Mouse (Mus musculus): ENCODE results near the gene Stard5. TPM values are rescaled to one million over a fixed set of nuclear protein-coding genes. Genes with fewer than 3 reads are reported as not detected.

Gene Stard5
- polyA plus RNA-seq, 1 experiment from 2014 or later = 21.5 TPM

DNA sequence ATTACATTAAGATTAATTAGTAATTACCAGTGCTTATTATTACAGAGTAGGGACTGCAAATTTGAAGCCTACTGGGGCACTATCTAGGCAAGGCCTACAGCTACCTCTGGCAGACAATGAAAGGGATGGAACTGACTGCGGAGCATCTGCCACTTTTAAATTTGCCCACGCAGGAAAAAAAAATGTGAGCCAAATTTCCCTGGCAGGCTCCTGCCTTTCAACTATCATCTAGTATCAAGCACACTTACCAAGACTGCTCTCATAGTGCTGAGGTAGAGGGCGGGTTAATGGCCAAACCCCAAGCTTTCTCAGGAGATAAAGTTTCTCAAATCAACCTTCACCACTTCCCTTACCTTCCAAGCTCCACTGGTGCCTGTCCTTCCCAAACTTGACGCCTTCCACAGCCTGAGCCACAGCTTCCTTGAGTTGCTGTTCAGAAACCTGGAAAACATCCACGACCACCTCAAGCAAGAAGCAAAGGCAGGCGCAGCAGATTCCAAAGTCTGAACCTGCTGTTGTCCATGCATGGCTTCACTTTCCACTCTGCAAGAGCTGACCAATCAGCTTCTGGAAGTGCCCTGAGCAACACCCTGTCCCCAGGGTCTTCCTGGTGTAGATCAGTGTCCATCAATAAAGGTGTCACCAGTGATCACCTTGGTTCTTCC is 31.1 kb downstream of the Stard5 start:
- no peak for ATAC-seq (ENCODE audit: insufficient number of reproducible peaks, insufficient read depth, low FRiP score, low read depth)
- no peaks in the 10 kb centered on the region for H3K27me3 ChIP-seq (ENCODE audit: control insufficient read depth, insufficient read depth, low read length)
- no peaks in the 10 kb centered on the region for H3K4me1 ChIP-seq (ENCODE audit: control insufficient read depth, insufficient read depth, low read length)
- no peak overlapping the region for H3K4me2 ChIP-seq (replicated peaks; ENCODE audit: low read depth, low read length)
- no peak overlapping the region for H3K9ac ChIP-seq (replicated peaks; ENCODE audit: low read depth, low read length)
- no peaks in the 10 kb centered on the region for H3K36me3 ChIP-seq (ENCODE audit: control insufficient read depth, insufficient read depth, low read length)
- WGBS = 86% methylated on average over 6 of the region's 6 CpGs
- H3K9me3 ChIP-seq (ENCODE audit: control insufficient read depth, low read depth, low read length) = no peaks in the 10 kb centered on the region
- H3K27ac ChIP-seq (ENCODE audit: low read length) = no peak overlapping the region
- no peak overlapping the region for H3K4me3 ChIP-seq (ENCODE audit: low read depth, low read length)

- no peaks in the 10 kb centered on the region for H3K4me1 ChIP-seq (ENCODE audit: control insufficient read depth, insufficient read depth, low read length)
- H3K9ac ChIP-seq (replicated peaks; ENCODE audit: low read depth, low read length) = no peak overlapping the region
- H3K27ac ChIP-seq (ENCODE audit: low read length) = no peak overlapping the region
- 89% methylated on average over 4 of the region's 4 CpGs for WGBS
- H3K9me3 ChIP-seq (ENCODE audit: control insufficient read depth, low read depth, low read length) = no peaks in the 10 kb centered on the region
- H3K4me2 ChIP-seq (replicated peaks; ENCODE audit: low read depth, low read length) = no peak overlapping the region
- ATAC-seq (ENCODE audit: insufficient number of reproducible peaks, insufficient read depth, low FRiP score, low read depth) = no peak
- no peak overlapping the region for H3K4me3 ChIP-seq (ENCODE audit: low read depth, low read length)
- H3K36me3 ChIP-seq (ENCODE audit: control insufficient read depth, insufficient read depth, low read length) = no peaks in the 10 kb centered on the region
- no peaks in the 10 kb centered on the region for H3K27me3 ChIP-seq (ENCODE audit: control insufficient read depth, insufficient read depth, low read length)
These were observed 34.4 kb downstream of the Stard5 start for GRCm38 (mm10) chr7:83666087-83666595.

- H3K27ac ChIP-seq (ENCODE audit: low read length) = no peak overlapping the region
- no peaks in the 10 kb centered on the region for H3K36me3 ChIP-seq (ENCODE audit: control insufficient read depth, insufficient read depth, low read length)
- no peak overlapping the region for H3K4me3 ChIP-seq (ENCODE audit: low read depth, low read length)
- no peak overlapping the region for H3K4me2 ChIP-seq (replicated peaks; ENCODE audit: low read depth, low read length)
- 73% methylated on average over 5 of the region's 5 CpGs for WGBS
- no peaks in the 10 kb centered on the region for H3K27me3 ChIP-seq (ENCODE audit: control insufficient read depth, insufficient read depth, low read length)
- no peaks in the 10 kb centered on the region for H3K9me3 ChIP-seq (ENCODE audit: control insufficient read depth, low read depth, low read length)
- no peaks in the 10 kb centered on the region for H3K4me1 ChIP-seq (ENCODE audit: control insufficient read depth, insufficient read depth, low read length)
- no peak for ATAC-seq (ENCODE audit: insufficient number of reproducible peaks, insufficient read depth, low FRiP score, low read depth)
- H3K9ac ChIP-seq (replicated peaks; ENCODE audit: low read depth, low read length) = no peak overlapping the region
These were observed 36.3 kb downstream of the Stard5 start for GRCm38 (mm10) chr7:83667936-83668645.

- Histone ChIP-seq H3K9me3 (ENCODE audit: control insufficient read depth, low read depth, low read length) (no peaks in the 10 kb centered on the region), H3K4me1 (ENCODE audit: control insufficient read depth, insufficient read depth, low read length) (no peaks in the 10 kb centered on the region), H3K27me3 (ENCODE audit: control insufficient read depth, insufficient read depth, low read length) (no peaks in the 10 kb centered on the region), H3K27ac (ENCODE audit: low read length) (no peak overlapping the region), H3K9ac (replicated peaks; ENCODE audit: low read depth, low read length) (no peak overlapping the region), H3K4me2 (replicated peaks; ENCODE audit: low read depth, low read length) (no peak overlapping the region), H3K36me3 (ENCODE audit: control insufficient read depth, insufficient read depth, low read length) (no peaks in the 10 kb centered on the region), H3K4me3 (ENCODE audit: low read depth, low read length) (no peak overlapping the region)
- no peak for ATAC-seq (ENCODE audit: insufficient number of reproducible peaks, insufficient read depth, low FRiP score, low read depth)
- 14% methylated on average over 1 of the region's 1 CpGs for WGBS
These were observed 37.0 kb downstream of the Stard5 start for GRCm38 (mm10) chr7:83668724-83669123.

DNA sequence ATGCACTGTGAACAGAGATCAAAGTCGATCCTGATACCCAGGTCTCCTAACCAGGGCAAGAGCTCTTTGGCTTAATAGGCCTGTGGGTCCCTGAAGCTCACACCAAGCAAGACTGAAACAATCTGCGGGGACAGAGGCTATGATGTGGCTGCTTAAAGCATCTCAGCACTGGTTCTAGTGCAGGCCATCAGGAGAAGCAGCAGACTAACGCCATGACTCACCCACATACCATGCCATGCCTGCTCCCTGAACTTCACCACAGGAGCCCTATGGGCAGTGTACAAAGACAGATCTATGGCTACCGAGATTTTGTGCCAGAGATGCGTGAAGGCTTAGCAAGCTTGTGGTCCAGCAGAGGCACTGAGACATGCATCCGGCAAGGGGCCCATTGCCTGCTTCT is 39.8 kb downstream of the Stard5 start:
- H3K9ac ChIP-seq (replicated peaks; ENCODE audit: low read depth, low read length) = no peak overlapping the region
- no peak overlapping the region for H3K4me3 ChIP-seq (ENCODE audit: low read depth, low read length)
- no peaks in the 10 kb centered on the region for H3K27me3 ChIP-seq (ENCODE audit: control insufficient read depth, insufficient read depth, low read length)
- no peak overlapping the region for H3K27ac ChIP-seq (ENCODE audit: low read length)
- H3K4me1 ChIP-seq (ENCODE audit: control insufficient read depth, insufficient read depth, low read length) = no peaks in the 10 kb centered on the region
- no peak overlapping the region for H3K4me2 ChIP-seq (replicated peaks; ENCODE audit: low read depth, low read length)
- WGBS = 84% methylated on average over 6 of the region's 6 CpGs
- no peak for ATAC-seq (ENCODE audit: insufficient number of reproducible peaks, insufficient read depth, low FRiP score, low read depth)
- no peaks in the 10 kb centered on the region for H3K36me3 ChIP-seq (ENCODE audit: control insufficient read depth, insufficient read depth, low read length)
- H3K9me3 ChIP-seq (ENCODE audit: control insufficient read depth, low read depth, low read length) = no peaks in the 10 kb centered on the region

DNA sequence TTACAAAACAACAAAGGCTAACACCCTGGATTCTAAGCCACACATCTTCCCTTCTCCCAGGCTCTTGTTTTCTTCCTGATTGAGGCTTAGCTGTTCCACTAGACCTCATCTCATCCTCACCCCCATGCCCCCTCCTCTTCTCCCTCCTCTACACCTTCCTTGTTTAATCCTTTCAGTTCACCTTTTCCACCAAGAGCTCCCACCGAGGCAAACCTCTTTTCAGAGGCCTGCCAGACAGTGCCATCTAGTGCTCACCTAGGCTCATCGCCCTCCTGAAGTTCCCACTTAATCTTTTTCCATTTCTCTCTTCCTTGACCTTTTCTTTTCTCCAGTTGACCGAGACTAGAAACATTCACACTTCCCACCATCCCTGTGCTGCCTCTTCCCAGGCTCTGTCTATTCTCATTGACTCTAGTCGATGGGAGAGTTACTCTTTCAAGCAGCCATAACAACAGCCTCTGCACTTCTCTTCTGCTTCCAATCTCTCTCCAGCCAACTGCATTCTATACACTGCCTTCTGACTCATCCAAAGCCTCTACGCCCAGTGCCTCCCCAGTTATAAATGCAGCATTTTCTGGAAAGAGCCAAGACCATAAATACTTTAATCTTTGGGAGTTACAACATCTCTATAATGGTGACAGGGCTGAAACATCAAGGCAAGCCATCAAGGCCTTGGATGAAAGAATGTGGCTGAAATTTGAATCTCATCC is 43.9 kb downstream of the Stard5 start:
- Histone ChIP-seq H3K4me3 (ENCODE audit: low read depth, low read length) (no peak overlapping the region), H3K27ac (ENCODE audit: low read length) (no peak overlapping the region), H3K4me1 (ENCODE audit: control insufficient read depth, insufficient read depth, low read length) (no peaks in the 10 kb centered on the region), H3K27me3 (ENCODE audit: control insufficient read depth, insufficient read depth, low read length) (no peaks in the 10 kb centered on the region), H3K9ac (replicated peaks; ENCODE audit: low read depth, low read length) (no peak overlapping the region), H3K36me3 (ENCODE audit: control insufficient read depth, insufficient read depth, low read length) (no peaks in the 10 kb centered on the region), H3K4me2 (replicated peaks; ENCODE audit: low read depth, low read length) (no peak overlapping the region), H3K9me3 (ENCODE audit: control insufficient read depth, low read depth, low read length) (no peaks in the 10 kb centered on the region)
- no peak for ATAC-seq (ENCODE audit: insufficient number of reproducible peaks, insufficient read depth, low FRiP score, low read depth)
- WGBS = 30% methylated on average over 5 of the region's 5 CpGs

GRCm38 (mm10) chr7:83677296-83677695 is 45.5 kb downstream of the Stard5 start:
- no peak for ATAC-seq (ENCODE audit: insufficient number of reproducible peaks, insufficient read depth, low FRiP score, low read depth)
- H3K27me3 ChIP-seq (ENCODE audit: control insufficient read depth, insufficient read depth, low read length) = no peaks in the 10 kb centered on the region
- H3K36me3 ChIP-seq (ENCODE audit: control insufficient read depth, insufficient read depth, low read length) = no peaks in the 10 kb centered on the region
- no peak overlapping the region for H3K4me2 ChIP-seq (replicated peaks; ENCODE audit: low read depth, low read length)
- no peak overlapping the region for H3K9ac ChIP-seq (replicated peaks; ENCODE audit: low read depth, low read length)
- H3K27ac ChIP-seq (ENCODE audit: low read length) = no peak overlapping the region
- WGBS = 65% methylated on average over 3 of the region's 3 CpGs
- no peak overlapping the region for H3K4me3 ChIP-seq (ENCODE audit: low read depth, low read length)
- H3K4me1 ChIP-seq (ENCODE audit: control insufficient read depth, insufficient read depth, low read length) = no peaks in the 10 kb centered on the region
- H3K9me3 ChIP-seq (ENCODE audit: control insufficient read depth, low read depth, low read length) = no peaks in the 10 kb centered on the region

DNA sequence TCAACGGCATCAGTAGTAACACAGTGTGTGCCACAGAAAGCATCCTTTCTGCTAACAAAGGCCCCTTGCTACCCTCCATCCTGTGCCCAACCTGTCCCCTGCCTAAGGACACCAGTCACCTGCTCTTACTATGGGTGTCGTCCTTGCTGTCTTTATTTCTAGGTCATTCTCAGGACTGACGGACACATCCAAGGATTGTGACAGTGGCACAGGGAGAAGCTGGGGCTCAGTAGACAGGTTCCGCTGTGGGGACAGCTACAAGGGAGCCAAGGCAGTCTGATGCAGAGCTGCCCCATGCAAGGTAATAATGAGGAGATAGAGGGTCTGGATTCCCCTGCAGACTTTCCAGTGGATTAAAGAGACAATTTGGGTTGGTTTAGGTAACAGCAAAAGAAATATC is 46.7 kb downstream of the Stard5 start:
- ATAC-seq (ENCODE audit: insufficient number of reproducible peaks, insufficient read depth, low FRiP score, low read depth) = no peak
- Histone ChIP-seq H3K9ac (replicated peaks; ENCODE audit: low read depth, low read length) (no peak overlapping the region), H3K9me3 (ENCODE audit: control insufficient read depth, low read depth, low read length) (no peaks in the 10 kb centered on the region), H3K36me3 (ENCODE audit: control insufficient read depth, insufficient read depth, low read length) (no peaks in the 10 kb centered on the region), H3K27ac (ENCODE audit: low read length) (no peak overlapping the region), H3K4me2 (replicated peaks; ENCODE audit: low read depth, low read length) (no peak overlapping the region), H3K4me1 (ENCODE audit: control insufficient read depth, insufficient read depth, low read length) (no peaks in the 10 kb centered on the region), H3K4me3 (ENCODE audit: low read depth, low read length) (no peak overlapping the region), H3K27me3 (ENCODE audit: control insufficient read depth, insufficient read depth, low read length) (no peaks in the 10 kb centered on the region)
- WGBS = 90% methylated on average over 4 of the region's 4 CpGs

Measured in stomach, embryonic 14.5 days (tissue).